Mouse (Mus musculus) naive thymus-derived CD4-positive, alpha-beta T cell, adult 2 months (primary cell): Measurements from ENCODE around the gene Dguok.

Experiments used
- DNase-seq: peaks from one replicate; pipeline ENCODE4 v3.0.0-alpha.2; 2011; ENCODE audit warnings: low read depth

Gene Dguok

GRCm38 (mm10) chr6:83506258-83507167 is at the start of gene Dguok:
Gene Dguok (minus strand): TSS chr6:83506969.
- DNase-seq, result peak; percentile 99

- no peak for DNase-seq
These were observed 49.2 kb upstream of the Dguok start for GRCm38 (mm10) chr6:83555972-83556371.

GRCm38 (mm10) chr6:83548346-83548745 is 41.6 kb upstream of the Dguok start:
- no peak for DNase-seq

DNA sequence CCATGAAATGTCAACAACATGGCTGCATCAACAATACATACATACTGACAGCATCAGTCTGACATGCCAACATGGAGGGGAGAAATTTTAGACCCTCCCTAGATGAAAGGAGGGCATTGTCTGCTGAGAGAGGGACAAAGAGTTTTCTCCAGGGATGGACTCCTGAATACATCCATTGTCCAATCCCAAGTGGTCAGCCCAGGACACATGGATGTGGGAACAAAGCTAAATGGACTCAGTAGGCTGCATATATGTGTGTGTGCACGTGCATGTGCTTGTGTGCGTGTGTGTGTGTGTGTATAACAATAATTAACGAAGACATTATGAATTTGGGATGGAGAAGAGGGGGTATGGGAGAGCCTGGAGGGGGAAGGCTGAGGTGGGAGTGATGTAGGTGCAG is 39.0 kb upstream of the Dguok start:
- no peak for DNase-seq

GRCm38 (mm10) chr6:83541756-83542456 is 35.1 kb upstream of the Dguok start:
- DNase-seq, result no peak

- no peak for DNase-seq
These were observed 33.2 kb upstream of the Dguok start for GRCm38 (mm10) chr6:83540017-83540416.

DNA sequence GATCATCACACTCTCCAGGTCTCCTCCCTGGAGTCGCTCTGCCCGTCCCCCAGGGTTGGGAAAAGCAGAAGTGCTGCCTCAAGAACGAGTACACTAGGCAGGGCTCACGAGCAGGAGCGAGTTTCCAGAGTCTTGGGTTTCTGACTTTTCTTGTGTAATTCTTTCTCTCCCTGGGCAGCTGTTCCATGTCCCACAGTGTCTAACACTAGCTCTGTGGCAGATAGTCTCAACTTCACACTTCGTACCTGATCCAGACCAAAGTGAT is 30.0 kb upstream of the Dguok start:
- DNase-seq, result no peak

DNA sequence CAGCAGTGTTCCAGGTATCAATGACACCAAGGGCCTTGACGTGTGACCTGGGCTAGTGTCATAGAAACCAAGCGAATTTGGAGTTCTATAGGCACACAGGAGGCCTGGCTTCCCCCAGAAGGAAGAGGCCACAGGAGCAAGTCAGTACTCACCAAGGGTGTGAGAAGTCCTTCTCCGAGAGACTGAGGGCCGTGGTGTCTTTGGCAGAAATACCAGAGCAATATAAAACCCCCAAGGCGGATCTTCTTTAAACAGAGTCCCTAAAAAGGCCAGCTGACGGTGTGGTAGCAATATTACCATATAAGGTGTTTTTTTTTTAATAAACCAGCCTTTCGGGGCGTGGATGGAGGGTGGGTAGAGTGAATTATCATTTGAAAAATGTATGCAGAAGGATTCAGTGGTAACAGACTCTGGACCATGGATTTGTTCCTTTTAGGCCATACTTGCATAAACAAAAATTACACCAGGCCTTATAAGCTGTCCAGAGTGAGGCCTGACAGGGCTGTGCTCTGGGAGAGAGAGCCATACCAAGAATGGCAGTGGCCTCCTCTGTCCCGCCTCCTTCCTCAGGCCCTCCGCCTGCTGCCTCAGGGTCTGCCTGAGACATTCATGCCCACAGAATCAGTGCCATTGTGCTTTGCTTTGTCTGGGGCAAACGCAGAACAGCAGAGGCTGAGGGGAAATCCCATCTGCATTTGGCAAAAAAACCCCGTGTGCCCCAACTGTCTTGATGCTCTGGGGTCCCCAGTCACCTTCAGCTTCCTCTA is 29.4 kb upstream of the Dguok start, which contains the start of gene Actg2:
Gene Actg2, minus strand, starts transcription at position 238 of the 767 bp plus-strand sequence.
- no peak for DNase-seq

GRCm38 (mm10) chr6:83532608-83533007 is 25.8 kb upstream of the Dguok start:
- DNase-seq, result no peak

GRCm38 (mm10) chr6:83523194-83523593 is 16.4 kb upstream of the Dguok start:
- no peak for DNase-seq

GRCm38 (mm10) chr6:83521784-83522183 is 15.0 kb upstream of the Dguok start:
- DNase-seq, result no peak

GRCm38 (mm10) chr6:83518637-83519036 is 11.9 kb upstream of the Dguok start:
- DNase-seq, result no peak

DNA sequence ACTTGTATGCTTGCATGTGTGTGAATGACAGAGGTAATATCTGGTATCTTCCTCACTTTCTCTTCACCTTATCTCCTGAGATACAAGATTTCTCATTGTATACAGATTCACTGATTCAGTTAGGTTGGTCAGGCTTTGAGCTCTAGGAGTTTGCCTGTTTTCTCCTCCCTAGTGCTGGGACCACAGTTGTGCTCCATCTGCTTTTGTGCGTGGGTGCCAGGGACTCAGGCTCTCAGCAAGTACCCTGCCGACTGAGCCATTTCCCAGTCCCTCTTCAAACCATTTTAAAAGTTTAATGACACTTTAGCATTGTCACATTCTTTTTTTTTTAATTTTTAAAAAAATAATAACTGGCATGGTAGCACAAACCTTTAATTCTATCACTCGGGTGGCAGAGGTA is 8.4 kb upstream of the Dguok start:
- DNase-seq, result no peak

DNA sequence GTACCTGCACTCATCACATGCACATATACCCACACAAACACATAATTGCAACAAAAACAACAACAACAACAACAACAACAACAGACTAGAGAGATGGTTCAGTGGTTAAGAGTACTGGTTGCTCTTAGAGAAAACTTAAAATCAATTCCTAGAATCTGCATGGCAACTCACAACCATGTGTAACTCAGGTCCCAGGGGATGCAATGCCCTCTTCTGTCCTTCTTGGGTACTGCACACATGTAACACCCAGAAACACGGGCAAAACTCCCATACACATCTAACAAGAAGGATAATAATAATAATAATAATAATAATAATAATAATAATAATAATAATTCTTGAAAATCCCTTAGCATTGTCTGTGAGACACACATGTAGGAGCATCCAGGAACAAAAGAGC is 5.7 kb upstream of the Dguok start:
- DNase-seq, result peak; percentile 89

DNA sequence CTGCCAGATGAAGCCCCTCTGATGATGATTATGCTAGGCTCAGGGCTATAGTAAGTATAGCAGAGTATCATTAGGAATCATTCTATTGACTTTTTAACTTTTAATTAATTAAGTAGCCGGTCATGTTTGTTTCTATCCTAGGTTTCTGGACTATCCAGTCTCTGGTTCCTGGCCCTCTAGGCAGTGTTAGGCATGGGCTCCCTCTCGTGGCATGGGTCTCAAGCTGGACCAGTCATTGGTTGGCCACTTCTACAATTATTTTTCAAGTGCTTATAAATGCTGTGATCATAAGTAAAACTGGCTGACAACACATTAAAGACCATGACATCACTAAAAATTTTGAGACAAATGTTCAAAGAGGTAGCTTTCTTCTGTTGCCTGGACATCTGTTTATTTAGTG is 3.4 kb upstream of the Dguok start:
- no peak for DNase-seq

DNA sequence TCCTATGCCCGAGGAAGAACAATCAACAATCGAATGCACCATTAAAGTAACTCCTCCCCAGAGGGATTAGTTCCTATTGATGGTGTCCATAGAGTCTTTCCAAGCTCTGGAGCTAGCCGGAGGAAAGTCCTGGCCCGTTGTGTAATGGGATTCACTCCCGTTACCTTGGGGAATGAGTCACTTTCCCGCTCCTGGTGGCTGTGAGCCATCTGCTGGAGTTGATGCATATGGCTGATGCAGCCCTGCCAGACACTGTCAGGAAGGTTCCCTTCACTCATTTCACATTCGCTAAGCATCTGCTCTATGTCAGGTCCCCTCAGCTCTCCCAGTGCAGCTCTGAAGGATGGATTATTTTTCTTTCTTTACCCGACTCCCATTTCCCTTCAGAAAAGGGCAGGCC is 2.7 kb upstream of the Dguok start:
- DNase-seq, result no peak

- DNase-seq, result no peak
These were observed 388 bp upstream of the Dguok start for GRCm38 (mm10) chr6:83507168-83507546.

GRCm38 (mm10) chr6:83505554-83505953 is 1.2 kb downstream of the Dguok start:
- no peak for DNase-seq

- peak; percentile 43 for DNase-seq
These were observed 3.4 kb downstream of the Dguok start for GRCm38 (mm10) chr6:83503361-83503760.

GRCm38 (mm10) chr6:83502656-83503055 is 4.1 kb downstream of the Dguok start:
- DNase-seq, result no peak

DNA sequence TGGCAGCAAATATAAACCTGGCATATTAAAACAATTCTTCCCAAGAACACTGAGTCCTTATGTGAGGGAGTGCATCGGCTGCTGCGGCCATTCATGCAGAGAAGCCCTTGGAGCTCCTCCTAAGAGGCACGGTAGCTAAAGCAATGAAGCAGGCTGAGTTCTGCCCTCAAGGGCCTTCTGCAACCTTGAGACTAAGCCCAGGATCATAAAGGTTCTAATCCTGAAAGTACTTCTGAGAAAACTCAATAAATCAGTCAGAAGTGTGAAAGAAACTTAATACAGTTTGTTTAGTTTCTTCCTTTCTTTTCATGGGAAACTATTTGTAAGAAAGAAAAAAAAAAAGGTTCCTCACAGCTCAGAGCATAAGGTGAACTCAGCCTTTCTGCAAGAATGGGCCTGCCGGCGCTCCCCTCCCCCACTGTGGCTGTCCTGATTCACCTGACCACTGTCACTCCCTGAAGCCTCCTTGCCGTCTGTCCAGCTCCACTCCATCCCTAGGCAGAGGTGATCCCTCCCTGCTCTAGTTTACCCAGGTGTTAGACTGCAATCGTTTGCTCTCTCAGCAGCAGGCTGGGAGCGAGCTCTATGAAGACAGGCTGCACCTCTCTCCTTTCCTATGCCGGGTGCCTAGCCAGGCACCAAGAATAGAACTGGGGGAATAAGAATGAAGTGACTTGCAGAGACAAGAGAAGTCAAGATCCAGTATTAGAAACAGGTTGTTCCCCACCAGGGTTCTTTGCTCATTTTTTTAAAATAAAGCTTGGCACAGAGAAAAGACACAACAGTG is 5.1 kb downstream of the Dguok start:
- no peak for DNase-seq

- peak; percentile 48 for DNase-seq
These were observed 6.3 kb downstream of the Dguok start for GRCm38 (mm10) chr6:83500462-83500861.
